Mouse (Mus musculus): ENCODE data around the gene Dennd4c. TPM values are rescaled to one million over a fixed set of nuclear protein-coding genes. Genes with fewer than 3 reads are reported as not detected.

Dennd4c gene
- total RNA-seq (2021) = 10 to 100 TPM in 1 of 2 experiments, 1 to 10 TPM in 1; 10.0 to 10.5 TPM
- long read RNA-seq, full-length matches to known transcripts = 4 of 6 reads
- long read RNA-seq, partial matches to known transcripts = 1 of 6 reads
- long read RNA-seq, other reads (novel, unspliced or antisense) = 1 of 6 reads

DNA sequence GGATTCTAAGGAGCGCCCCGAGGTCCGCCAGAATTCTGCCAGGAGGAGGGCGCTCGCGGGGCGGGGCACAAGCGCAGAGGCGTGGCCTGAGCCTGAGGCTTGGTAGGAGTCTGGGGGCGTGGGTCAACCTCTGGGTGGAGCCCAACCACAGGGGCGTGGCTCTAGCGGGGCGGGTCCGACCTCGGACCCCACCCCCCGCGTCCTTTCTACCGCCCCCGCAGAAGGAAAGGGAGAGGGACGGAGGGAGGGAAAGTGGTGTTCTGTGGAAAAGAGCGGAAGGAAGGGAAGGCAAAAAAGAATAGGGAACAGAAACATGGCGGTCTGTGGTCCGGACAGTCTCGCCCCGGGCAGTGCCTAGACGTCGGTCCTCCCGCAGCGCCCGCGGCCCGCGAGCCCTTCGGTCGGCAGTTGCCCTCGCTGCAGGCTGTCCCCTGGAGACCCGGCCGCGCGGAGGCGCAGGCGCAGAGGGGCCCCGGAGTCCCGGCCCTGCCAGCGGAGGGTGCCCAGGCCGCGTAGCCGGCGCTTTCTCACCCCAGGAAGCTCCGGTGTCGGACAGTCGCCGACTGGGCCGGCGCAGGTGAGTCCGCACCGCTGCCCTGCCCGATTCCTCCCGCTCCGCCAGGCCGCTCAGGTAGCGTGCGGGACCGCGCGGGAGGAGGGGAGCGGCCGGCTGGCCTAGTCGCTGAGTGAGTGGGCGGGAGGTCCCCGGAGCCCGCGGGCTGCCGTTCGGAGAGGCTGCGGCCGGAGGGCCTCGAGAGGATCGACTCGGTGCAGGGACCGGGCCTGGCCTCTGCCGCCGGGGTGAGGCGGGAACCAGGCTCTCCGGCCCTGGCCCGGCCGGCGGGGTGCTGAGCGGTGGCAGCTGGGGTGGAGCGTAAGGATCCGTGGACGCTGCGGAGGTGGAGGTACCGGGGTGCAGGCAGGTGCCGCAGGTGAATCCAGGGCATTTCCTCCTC lies at the start of gene Dennd4c:
Dennd4c (plus strand) TSS at position 220 of the 956 bp plus-strand sequence.
- peak; percentile 82 to 89 for DNase-seq (ENCODE audit: low spot score in 2 of 2)

DNA sequence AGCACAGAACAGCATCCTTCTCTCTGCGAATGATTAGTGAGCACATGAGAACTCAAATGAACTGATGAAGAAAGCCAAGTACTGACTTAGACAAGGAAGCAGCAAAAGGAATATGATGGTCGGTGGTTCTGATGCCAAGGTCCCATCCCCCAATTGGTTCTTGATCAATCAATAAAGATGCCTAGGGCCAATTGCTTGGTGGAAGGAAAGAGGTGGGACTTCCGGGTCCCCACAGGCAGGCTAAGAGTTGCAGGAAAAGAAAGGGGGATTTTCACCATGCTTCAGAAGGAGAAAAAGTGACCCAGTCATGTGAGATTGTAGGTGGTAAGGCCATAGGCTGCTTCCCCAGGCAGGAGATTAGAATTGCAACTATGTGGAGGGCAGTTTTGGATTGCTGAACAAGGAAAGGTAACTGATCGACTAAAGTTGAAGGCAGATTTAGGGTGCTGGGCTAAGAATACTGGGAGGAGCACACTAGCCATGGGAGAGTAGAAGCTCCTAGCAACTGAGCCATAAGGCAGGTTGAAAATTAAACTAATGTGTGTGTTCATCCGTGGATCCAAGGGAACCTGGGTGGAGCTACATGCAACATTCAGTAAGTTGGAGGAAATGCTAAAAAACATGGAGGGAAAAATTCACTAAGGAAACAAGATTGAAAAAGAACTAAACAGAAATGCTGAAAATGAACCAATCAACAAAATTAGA lies 49.0 kb upstream of the Dennd4c start:
- DNase-seq (ENCODE audit: low spot score in 2 of 2) = no peak

DNA sequence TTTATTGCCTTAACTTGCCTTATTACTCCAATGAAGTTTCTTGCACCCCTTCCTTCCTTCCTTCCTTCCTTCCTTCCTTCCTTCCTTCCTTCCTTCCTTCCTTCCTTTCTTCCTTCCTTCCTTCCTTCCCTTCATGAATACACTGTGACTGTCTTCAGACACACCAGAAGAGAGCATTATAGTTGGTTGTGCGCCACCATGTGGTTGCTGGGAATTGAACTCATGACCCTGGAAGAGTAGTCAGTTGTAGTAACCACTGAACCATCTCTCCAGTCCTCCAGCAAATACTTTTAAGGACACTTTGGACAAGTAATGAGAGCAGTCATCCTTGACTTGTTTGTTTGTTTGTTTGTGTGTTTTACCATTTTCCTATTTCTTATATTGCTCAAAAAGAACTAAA lies 39.6 kb upstream of the Dennd4c start:
- no peak for DNase-seq (ENCODE audit: low spot score in 2 of 2)

DNA sequence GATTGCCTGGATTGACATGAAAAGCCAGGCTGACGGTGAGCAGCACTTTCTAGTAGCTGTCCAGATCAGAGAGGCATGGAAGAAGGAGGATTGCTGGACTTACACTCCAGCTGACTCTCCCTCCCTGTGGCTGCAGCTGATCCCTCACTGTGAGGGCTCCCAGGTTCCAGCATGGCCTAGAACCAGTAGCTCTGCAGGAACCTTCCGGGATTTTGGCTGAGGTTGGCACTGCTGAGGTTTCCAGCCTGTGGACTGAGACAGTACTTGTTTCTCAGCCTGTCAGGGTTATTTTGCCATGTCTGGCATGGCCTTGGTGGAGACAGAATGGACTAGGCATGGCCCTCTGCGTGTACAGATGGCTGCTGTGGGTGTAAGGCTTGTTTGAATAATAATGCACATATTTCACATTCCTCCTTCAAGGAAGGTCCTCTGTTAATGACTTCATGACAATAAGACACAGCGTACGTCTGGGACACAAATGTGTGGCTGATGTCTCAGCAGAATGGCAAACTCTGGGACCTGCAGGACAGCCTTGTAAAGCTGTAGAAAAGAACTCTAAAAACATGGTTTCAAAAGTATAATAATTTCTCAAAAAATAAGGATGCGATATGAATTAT lies 38.2 kb upstream of the Dennd4c start:
- DNase-seq (ENCODE audit: low spot score in 2 of 2) = peak in 1 of 2 experiments; percentile 13

DNA sequence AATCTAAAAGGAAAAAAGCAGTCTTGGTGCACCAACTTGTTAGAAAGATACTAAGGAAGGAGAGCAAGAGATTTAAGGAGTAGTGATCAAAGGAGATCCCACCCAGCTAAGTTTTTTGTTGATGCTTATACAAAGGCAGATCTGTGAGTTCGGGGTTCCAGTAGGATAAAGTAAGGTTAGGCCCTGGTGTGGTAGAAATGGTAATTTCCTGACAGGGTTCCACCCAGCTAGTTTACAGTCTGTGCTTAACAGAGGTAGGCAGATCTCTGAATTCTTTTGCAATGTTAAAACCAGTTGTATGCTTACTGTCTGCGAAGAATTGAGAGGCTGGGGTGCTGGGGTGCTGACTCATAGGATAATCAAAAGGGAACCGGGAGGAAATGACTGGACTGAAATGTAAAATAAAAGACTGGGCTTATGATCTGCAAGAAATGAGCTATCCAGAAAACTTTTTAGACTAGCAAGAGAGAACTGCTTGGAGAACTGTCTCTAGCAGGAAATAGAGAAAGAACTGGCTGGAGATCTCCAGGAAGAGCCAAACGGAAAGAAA lies 37.6 kb upstream of the Dennd4c start:
- no peak for DNase-seq (ENCODE audit: low spot score in 2 of 2)

DNA sequence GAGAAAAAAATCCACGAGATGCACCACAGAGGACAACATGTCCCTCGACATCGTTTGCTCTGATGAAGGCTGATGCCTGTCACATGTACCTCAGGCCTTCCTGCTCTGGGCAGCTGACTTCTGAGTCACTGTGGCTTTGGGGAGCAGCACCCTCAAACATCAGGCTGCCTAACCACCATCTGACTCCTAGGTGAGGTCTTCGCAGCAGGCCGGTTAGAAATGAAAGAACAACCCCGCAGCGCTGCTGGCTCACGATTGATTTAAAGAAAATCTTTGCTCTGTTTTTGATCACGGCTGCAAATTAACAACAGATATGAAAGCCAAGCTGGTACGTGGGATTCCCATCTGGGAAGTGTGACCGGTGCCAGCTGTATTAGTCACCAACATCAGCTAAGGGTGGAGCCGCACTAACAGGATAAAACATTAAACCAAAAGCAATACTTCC lies 35.6 kb upstream of the Dennd4c start:
- DNase-seq (ENCODE audit: low spot score in 2 of 2) = peak; percentile 72 to 86

DNA sequence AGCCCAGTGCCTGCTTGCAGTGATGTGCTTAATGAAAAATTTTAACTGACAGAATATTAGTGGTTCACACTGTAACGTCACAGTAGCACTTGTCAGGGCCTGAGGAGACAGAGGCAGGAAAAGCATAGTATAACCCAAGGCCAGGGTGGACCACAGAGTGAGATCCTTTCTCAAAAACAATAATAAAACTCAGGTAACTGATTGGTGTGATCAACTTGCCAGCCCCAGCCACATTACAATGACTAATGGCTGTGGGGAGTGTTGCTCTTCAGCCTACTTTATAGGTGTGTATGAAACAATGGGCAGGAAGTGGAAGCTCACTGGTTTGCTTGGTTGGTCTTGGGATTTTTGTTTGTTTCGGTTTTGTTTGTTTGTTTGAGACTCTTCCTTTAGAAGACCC lies 34.8 kb upstream of the Dennd4c start:
- DNase-seq (ENCODE audit: low spot score in 2 of 2) = no peak

DNA sequence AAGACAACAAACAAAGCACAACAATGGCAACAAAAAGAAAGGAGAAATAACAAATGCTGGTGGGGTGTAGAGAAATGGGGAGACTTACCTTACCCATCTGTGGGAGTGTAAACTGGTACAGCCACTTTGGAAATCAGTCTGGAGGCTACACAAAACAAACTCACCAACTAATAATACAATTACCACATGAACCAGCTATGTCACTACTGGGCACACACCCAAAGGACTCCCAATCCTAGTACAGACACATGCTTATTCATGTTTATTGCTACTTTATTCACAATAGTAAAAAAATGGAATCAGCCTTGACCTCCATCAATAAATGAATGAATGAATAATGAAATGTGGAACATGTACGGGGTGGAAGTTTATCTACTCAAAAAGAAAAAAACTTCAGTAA lies 33.0 kb upstream of the Dennd4c start:
- DNase-seq (ENCODE audit: low spot score in 2 of 2) = peak in 1 of 2 experiments; percentile 26

DNA sequence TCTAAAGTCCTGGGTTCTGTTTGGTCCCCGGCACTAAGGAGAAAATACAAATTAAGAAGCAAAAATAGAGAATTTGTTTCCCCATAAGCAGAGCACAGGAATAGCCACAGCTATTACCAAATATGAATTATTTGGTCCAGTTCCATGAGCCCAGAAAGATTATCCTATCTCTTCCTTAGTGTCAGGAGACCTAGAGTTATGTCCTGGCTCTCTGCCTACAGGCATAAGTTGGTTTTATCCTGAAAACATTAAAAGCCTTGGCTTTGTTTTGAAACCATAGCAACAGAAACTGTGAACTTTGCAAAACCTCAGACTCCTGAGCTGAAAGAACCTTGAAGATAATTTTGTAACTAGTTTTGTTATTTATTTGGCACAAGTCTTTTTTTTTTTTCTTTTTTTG lies 31.2 kb upstream of the Dennd4c start:
- no peak for DNase-seq (ENCODE audit: low spot score in 2 of 2)

DNA sequence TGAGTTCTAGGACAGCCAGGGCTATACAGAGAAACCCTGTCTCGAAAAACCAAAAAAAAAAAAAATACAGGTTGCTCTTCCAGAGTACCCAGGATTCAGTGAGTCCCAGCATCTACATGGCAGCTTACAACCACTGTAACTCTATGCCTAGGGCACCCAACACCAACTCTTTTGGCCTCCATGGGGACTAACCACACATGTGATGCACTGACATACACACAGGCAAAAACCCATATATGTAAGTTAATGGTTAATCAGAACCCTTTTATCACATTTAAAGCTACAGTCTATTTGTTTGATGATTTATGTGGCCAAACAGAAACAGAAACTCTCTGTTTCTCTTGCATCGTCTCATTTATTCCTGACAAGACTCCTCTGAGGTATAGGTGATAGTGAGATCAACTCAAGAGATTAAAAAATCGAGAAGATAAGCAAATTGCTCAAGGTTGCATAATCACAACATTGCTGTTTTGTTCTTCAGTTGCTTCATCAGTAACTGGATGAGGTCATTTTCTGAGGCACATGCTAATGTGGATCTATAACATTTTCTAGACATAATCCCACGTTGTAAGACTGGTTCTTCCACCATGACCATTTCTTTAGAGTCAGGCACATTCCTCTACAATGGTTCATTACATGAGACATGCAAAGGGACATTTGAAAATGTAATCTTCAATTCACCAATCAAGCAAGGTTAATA lies 29.3 kb upstream of the Dennd4c start:
- DNase-seq (ENCODE audit: low spot score in 2 of 2) = no peak

DNA sequence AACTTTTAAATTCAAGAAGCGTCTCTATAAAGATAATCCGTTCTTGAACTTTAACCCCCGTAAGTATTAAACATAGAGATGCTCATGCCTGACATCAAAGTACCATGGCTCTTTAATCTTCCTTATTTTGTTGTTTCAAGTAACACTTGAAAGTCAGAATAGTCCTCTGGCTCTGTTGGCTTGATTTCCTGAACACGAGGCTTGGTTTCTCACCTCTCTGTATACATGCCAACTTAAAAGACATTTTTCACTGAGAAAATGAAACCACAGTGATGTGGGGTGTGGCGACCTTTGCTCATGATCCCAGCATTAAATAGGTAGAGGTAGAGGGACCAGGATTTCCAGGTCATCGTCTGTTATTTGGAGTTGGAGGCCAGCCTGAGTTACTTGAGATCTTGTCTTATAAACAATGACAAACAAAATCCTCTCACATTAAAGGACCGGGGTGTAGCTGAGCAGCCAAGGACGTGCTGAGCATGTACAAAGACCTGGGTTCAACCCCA lies 26.4 kb upstream of the Dennd4c start:
- DNase-seq (ENCODE audit: low spot score in 2 of 2) = no peak

DNA sequence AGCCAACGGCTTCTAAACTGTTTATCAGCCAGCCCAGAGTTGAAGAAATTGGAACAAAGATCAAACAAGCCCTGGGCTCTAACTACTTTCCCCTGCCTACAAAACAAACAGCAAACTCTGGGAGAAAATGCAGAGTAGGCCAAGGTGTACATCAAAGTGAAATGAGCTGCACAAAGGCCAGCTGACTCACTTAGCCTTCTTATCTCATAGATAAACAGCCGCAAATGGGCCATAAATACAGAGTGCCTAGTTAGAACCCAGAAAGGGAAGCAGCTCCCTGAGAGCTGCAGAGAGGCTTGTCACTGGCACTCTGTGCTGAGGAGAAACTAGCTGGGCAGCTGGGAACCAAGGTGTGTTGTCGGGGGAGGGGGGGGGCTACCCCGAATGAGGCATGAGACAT lies 23.2 kb upstream of the Dennd4c start:
- no peak for DNase-seq (ENCODE audit: low spot score in 2 of 2)

DNA sequence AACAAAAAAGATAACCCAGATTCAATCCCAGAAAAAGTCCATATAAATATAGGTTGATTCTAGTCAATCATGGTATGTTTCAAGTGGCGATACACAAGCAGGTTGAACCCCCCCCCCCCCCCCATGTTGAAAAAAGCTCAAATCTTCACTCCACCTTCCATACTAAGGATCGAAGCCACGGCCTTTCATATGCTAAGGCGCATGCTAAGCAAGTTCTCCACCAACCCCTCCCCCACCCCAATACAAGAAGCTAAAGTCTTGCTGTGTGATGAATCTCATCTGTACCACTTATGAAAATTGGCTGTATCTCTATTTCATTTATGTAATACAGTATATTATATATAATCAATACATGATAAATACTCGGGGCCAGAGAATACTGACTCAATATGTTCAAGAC lies 22.2 kb upstream of the Dennd4c start:
- DNase-seq (ENCODE audit: low spot score in 2 of 2) = no peak

DNA sequence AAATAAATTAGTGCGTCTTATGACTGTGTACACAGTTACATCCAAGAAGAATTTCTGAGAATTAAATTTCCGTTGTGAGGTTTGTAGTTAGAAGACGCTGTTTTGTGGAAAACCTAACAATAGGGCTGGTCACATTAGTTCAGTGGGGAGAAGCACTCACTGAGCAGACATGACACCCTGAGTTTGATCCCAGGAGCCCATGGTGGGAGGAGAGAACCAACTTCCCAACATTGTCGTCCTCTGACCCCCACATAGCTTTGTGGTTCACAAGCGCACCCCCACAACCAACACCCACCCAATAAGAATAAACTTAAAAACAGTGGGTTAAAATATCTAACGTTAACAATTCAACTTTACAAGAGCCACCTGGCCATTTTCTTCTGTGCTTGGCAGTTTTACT lies 18.5 kb upstream of the Dennd4c start:
- no peak for DNase-seq (ENCODE audit: low spot score in 2 of 2)

DNA sequence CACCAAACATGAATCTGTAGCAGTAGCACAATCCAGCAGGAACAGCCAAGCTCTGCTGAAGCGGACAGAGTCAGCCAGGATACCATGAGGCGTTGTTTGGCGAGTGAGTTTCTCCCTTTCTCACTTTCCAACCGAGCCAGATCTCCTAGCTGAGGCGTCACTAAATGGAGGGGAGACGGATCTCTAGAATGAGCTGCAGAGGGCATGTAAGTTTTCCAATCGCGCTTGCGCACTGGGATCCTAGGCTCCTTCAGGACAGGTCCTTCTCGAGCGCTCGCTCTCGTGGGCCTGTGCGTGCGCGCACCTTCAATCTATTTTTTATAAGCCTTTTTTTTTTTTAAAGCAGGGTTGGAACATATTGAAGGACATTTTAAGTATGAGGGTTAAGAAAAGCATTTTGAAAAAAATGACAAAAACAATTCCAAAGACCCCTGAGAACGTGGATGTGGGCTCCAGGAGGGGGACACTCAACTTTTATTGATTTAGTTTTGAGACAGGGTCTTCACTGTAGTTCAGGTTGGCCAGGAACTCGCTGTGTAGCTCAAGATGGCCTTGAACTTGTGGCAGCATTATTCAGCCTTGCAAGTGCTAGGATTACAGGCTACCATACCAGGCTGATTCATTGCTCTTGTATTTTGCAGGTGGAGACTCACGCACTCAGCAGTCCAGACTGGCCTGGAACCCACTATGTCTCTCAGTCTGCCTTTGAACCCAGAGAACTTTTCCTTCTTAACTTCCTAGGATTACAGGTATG lies 14.1 kb upstream of the Dennd4c start:
- no peak for DNase-seq (ENCODE audit: low spot score in 2 of 2)

DNA sequence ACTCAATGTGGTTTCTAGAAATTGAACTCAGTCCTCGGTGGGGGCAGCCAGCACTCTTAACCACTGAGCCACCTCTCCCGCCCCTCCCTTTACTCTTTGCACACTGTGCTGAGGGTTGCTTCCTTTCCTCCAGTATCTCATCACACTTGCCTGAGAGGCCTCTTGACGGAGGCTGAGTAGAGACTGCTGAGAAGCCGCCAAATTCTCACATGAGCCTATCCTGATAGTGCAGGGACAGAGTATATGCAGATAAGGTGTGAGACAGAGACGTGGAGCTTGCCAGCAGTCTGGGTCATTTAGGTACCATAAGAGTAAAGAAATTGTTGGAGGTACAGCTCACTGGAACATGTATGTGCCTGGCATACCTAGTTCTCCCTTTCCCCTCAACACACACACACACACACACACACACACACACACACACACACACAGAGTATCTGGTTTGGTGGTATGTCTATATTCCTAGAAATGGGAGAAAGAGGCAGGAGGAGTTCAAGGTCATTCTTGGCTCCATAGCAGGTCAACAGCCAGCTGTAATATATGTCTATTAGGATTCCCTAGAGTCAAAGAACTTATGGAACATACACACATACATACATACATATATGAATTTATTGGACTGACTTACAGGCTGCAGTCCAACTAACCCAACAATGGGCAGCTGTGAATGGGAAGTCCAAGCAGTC lies 8.9 kb upstream of the Dennd4c start:
- DNase-seq (ENCODE audit: low spot score in 2 of 2) = no peak

DNA sequence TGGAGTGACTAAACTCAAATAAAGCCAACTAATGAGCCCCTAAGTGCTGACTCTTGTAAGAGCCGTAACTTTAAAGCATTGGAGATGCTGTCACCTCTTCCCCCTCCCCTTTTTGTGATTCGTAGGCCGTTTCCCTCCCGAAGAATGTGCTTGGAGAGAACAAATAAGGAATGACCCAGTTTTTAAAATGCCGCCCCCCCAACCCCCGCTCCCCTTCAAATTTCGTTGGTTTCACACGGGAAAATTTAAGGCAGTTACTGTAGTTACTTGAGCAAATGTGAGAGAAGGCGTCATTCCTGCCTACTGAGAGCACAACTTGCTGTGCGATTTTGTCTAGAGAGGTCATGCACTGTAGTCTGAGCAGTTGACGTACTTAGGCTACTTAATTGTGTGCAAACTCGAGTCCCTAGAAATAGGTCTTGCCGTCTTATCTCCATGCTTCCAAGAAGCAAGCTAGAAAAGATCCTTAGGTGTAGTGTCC lies 1.0 kb downstream of the Dennd4c start:
- peak in 1 of 2 experiments; percentile 27 for DNase-seq (ENCODE audit: low spot score in 2 of 2)

DNA sequence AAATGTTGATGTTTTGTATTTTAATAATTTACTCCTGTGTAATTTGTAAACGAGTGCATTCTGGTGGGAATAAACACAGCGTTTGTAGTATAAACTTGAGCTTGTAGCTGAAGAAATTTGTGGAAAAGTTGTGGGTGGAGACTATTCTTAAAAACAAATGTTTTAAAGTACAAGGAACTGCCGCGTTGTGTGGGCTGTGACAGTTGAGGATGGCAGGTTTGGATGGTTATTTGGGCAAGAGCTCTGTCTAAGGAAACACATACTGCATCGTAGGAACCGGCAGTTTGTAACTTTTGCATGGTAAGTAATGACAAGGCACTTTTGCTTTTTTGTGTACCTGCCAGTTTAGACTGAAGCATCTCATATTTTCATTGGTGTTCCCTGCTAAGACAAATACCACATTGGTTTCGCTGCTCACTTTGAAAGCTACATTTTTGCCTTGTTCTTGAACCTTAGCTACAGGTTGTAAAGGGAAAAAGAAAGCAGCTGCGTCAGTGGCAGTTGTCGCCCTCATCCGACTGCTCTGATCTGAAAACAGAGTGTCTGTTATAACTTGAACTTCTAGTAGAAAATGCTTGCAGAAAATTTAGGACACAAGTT lies 2.1 kb downstream of the Dennd4c start:
- peak in 1 of 2 experiments; percentile 17 for DNase-seq (ENCODE audit: low spot score in 2 of 2)

Measured in layer of hippocampus, adult 18-20 months (tissue).